Mouse (Mus musculus) neural tube, embryonic 10.5 days (tissue): ENCODE measurements at regions not wholly inside any gene's neighbourhood (a gene's known extent, or its start where the extent isn't known, plus 50 kb on each side); places are given as distances from the start of the nearest gene placed in this dataset.

Source experiments
- DNase-seq: peaks from one replicate; pipeline ENCODE4 v3.0.0-alpha.2; 2017; ENCODE audit warnings: low spot score; ENCODE audit errors: extremely low spot score

DNA sequence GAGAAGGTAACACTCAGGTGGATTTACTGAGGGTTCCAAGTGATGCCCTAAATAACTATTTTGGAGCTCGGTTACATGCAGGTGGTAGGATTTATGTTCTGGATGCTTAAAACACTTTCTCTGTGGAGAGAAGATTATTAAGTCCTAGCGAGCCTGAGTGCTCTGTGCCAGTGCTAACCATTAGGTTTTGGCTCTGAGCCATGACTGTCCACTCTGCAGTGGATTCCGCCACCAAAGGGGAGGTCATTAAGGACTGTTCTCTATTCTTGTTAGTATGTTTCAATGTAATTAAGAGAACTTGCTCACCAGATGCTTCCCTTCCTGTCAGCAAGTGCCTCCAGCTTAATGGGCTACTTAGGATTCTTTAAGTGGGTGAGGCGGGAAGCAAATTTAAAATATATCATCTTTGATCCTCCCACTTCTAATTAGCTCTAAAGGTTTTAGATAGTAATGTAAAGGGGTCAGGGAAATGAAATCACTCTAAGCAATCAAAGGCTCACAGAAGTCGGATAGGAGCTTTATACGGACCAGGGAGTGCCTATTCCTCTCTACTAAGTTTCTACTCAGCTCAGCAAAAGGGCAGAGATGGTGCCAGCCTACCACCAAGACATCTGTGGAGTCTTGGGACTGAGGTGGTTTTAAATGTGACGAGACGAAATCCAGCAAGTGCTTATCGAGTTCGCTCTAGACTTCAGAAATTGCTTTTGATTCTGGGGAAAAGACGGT, 301.6 kb upstream of the Gm15217 start:
- no peak for DNase-seq

DNA sequence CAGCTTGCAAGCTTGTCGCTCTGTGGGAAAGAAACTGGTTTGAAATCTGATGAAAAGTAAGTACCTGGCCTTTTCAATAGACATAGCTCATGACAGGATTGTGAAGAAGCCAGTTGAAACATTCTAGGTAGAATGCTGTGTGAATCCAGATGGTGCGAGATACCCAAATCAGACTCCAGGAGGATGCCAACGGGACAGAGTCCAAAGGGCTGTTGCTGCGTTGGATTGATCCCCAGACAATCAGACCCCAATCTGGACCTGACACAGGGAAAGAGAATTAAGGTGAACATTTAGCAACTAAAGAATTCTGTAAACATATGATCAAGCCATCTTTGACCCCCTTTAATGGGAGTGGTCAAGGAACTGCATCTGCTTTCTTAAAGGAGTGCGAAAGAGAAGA, 296.6 kb upstream of the Gm15217 start:
- DNase-seq, result no peak

- no peak for DNase-seq
Measured at GRCm38 (mm10) chr14:46088968-46089691, 290.1 kb upstream of the Gm15217 start.

- DNase-seq, result no peak
Measured at GRCm38 (mm10) chr14:46115950-46116349, 263.3 kb upstream of the Gm15217 start.

DNA sequence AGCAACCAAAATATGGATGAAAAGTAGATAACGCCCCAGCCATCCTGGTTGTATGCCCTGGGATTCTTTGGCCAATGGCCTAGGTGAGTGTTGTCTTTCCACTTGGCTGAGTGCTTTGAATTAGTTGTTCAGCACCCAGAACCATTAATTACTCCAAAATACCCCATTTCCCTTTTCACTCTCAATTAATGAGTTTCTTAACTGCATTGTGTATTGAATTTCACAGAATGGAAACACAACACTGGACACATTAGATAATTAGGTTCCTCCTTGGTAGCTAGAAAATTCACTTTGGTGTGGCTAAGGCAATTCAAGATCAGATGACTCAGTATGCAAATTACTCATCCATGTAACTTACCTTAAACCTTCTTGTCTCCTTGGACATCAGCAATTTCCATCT, 252.7 kb upstream of the Gm15217 start:
- no peak for DNase-seq

DNA sequence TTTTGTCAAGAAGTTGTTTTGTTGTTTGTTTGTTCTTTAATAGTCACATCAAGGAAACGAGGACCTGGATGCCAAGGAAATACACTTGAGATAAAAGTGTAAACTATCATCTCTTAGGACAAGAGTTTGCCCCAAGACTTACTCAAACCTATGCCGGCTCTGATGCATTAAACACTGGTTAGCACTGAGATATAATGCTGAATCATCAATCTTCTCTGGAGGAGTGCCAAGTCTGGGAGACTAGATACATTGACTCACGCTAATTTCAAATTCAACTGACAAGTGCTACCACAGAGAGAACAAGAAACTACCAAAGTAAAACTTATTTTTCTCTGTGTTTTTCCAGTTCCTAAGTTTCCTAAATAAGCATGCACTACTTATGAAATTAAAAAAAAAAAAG, 249.5 kb upstream of the Gm15217 start:
- DNase-seq, result no peak

GRCm38 (mm10) chr14:46144175-46144574, 235.0 kb upstream of the Gm15217 start:
- no peak for DNase-seq

GRCm38 (mm10) chr14:46144707-46145106, 234.5 kb upstream of the Gm15217 start:
- no peak for DNase-seq

DNA sequence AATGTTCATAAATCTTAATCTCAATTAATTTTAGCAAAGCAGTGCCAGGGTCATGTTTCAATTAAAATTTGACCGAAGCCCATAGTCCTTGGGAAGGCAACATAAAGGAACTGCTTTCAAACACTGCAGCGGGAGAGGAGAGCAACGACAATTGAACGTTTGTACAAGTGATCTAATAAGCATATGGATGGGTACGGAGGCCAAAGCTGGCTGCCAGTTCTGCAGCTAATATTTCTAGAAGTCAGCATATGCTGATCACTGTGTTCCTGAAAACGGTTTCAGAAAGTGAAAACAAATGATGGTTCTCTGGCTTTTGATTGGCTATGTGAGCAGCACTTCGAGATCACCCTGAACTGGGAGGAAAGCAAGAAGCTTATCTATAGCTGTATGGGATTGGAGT, 233.6 kb upstream of the Gm15217 start:
- DNase-seq, result no peak

GRCm38 (mm10) chr14:46149073-46149661, 230.0 kb upstream of the Gm15217 start:
- no peak for DNase-seq

DNA sequence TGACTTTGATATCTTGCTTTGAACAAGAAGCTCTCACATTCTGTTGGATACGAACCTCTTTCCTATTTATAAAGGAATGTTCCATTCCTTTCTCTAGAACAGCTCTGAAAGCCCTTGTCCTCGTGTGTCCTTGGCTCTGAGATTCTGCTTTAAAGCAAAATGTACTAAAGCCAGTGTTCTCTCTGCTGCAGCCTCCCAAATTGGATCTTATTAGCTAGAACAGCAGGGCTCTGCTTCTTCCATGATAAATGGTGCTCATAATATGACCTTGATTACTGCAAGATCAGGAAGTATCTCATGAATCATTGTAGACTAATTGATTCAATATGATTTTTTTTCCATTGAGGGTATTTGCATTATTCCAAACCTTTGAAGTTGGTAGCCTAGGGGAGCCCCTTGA, 220.5 kb upstream of the Gm15217 start:
- no peak for DNase-seq

- no peak for DNase-seq
Measured at GRCm38 (mm10) chr14:46172181-46172874, 206.9 kb upstream of the Gm15217 start.

DNA sequence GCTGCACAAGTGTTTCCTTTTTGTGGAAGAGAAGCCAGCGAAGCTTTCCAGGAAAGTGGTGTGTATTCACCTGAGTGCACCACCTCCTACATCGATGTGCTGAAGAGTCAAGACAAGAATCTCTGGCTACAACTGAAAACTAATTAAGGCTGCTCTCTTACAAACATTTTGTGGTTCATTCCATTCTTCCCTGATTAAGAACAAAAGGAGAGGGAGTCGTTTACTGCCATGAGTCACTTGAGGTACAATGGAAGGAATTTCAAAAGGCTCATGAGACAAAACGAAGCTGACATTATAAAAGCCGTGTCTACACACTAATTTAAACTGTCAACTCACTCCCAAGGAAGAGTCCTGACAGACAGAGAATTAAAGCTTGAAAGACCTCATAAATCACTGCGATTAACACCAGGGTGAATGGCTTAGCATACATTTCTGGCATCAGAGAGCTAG, 206.3 kb upstream of the Gm15217 start:
- DNase-seq, result no peak

DNA sequence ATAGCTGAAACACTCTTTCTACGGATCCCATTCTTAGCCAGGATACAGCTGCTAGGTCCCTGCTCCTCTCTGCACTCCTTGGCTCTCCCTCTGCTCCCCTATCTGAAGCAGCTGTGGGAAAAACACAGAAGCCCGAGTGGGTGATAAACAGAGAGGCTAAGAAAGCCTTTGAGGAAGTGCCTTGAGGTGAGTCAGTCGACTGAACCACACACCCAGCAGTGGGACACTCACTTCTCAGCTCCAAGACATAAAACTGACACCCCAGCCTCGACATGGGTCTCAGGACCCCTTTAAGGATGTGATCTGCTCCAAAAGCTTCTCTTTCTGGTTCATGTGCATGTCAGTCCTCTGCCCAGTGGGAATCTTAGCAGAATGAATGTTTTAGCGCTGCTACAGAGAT, 204.8 kb upstream of the Gm15217 start:
- no peak for DNase-seq

DNA sequence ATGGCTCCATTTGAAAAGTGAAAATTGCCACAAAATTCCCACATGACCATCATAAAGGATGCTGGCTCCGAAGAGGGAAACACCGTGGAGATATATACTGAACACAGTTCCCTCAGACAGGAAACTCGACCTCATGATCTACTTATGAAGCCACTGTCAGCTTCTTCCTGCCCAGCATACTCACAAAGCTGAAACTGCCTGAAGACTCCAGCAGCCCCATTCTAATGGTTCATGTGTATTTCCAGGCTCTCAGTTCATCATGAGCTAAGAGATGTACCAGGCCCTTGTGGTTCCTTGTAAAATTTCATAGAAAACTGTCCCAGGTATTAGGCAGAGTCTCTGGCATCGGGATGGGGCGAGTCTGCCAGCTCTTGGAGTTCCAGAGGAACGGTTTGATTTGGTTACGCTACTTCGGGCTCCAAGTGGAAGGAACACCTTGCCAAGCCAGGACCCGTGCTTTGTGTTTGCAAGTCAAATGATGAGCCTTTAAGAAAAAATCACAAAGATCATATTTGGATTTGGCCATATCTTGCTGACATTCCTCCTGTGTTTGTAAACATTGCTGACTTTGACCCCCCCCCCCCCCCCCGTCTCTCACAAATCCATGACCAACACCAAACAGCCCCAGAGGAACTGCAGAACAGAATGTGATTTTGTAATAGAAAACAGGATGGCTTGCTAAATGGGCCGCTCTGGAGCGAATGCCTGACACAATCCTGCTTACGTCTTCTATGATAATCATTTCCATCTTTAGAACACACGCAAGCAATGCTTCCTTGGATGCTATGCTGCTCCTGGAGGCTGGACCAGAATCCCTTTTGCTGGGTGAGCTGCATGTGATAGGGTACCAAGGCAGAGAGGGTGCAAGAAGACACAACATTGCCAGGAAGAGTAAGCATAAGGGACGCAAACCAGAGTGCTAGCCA, 203.7 kb upstream of the Gm15217 start:
- DNase-seq, result no peak

- DNase-seq, result no peak
Measured at GRCm38 (mm10) chr14:46179024-46179423, 200.2 kb upstream of the Gm15217 start.

- DNase-seq, result no peak
Measured at GRCm38 (mm10) chr14:46191639-46192399, 187.4 kb upstream of the Gm15217 start.

GRCm38 (mm10) chr14:46193577-46193976, 185.6 kb upstream of the Gm15217 start:
- no peak for DNase-seq

DNA sequence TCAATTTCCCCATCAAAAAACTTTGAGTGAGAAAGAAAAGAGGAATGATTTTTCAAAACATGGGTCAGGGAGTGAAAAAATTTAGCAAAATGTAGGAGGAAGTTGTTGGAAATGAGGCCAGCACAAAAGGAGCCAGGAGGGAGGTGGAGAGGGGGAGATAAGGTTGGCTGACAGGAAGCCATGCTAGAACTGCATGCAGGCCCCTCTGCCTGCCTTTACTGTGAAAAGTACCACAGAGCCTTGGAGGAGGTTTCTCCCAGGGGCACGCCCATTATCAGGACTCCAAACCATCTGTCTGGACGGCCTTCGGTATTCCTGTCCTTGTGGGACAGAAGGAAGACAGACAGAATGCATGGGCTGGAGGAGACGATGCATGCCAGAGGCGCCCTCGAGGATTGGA, 183.3 kb upstream of the Gm15217 start:
- no peak for DNase-seq

DNA sequence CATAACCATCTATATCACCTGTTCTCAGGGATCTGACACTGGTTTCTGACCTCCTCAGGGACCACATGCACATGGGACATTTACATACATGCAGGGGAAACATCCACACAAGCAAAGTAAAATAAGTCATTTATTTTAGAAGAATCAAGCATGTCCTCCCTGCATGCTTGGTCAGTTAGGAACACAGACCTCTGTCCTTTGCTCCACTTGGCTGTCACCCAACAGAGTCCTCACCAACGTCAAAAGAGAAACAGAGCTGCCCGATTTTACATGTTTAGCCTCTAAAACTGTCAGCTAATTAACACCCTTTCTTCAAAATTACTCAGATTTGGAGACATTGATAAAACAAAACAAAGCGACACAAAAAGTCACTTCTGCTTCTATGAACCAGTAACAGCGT, 176.4 kb upstream of the Gm15217 start:
- DNase-seq, result no peak
